Mouse (Mus musculus) liver, embryonic 16.5 days (tissue): ENCODE results near the gene Ispd. TPM values are rescaled to one million over a fixed set of nuclear protein-coding genes. Genes with fewer than 3 reads are reported as not detected.

Source experiments
- ATAC-seq: fragments of 200-750 bp; cut with Nextera tagmentation; 2 replicates; pipeline ENCODE4 v1.8.0; 2017; ENCODE audit warnings: low read depth, mild to moderate bottlenecking, moderate number of reproducible peaks, moderate library complexity
- H3K27ac ChIP-seq: fragments of 300-500 bp; sonication (generic); 2 replicates; pipeline ENCODE4 v1.5.1; 2014; ENCODE audit warnings: mild to moderate bottlenecking, low read length
- H3K27me3 ChIP-seq: fragments of 300-500 bp; sonication (generic); 2 replicates; pipeline ENCODE4 v1.6.1; 2014; ENCODE audit warnings: low read depth, low read length, mixed read lengths; ENCODE audit not compliant: control insufficient read depth, insufficient read depth
- H3K36me3 ChIP-seq: fragments of 300-500 bp; sonication (generic); 2 replicates; pipeline ENCODE4 v1.6.1; 2014; ENCODE audit warnings: mild to moderate bottlenecking; ENCODE audit not compliant: control insufficient read depth, insufficient read depth
- H3K4me1 ChIP-seq: fragments of 300-500 bp; sonication (generic); 2 replicates; pipeline ENCODE4 v1.6.1; 2014; ENCODE audit warnings: low read depth, low read length, mixed read lengths; ENCODE audit not compliant: control insufficient read depth
- H3K4me2 ChIP-seq: fragments of 300-500 bp; sonication (generic); 2 replicates; pipeline ENCODE4 v1.6.1; 2014; ENCODE audit warnings: low read depth, low read length, mixed read lengths
- H3K4me3 ChIP-seq: fragments of 300-500 bp; sonication (generic); 2 replicates; pipeline ENCODE4 v1.5.1; 2014; ENCODE audit warnings: low read depth, mild to moderate bottlenecking, low read length
- H3K9ac ChIP-seq: fragments of 300-500 bp; sonication (generic); 2 replicates; pipeline ENCODE4 v1.6.1; 2014; ENCODE audit warnings: low read depth, low read length
- H3K9me3 ChIP-seq: fragments of 300-500 bp; sonication (generic); replicated peaks from 2 replicates; pipeline ENCODE4 v1.6.1; 2016; ENCODE audit warnings: low read length; ENCODE audit not compliant: control insufficient read depth
- WGBS: fragments of 180-500 bp; shearing (Covaris S2); extraction: QIAGEN DNeasy Blood & Tissue Kit; methylation state at CpG from one replicate; pipeline ENCODE4 v1.1.7; 2014; ENCODE audit not compliant: insufficient replicate concordance; 5-methylcytosine and 5-hydroxymethylcytosine counted together
- polyA plus RNA-seq: library from polyadenylated mRNA; unstranded; fragments of >200 nt; fragmentation: Nextera tagmentation; extraction: Ambion mirVana; gene quantifications from 2 replicates; pipeline ENCODE4 v1.2.1, GENCODE M21; 2015

Gene Ispd
- polyA plus RNA-seq, 1 experiment from 2014 or later: 1.8 TPM

DNA sequence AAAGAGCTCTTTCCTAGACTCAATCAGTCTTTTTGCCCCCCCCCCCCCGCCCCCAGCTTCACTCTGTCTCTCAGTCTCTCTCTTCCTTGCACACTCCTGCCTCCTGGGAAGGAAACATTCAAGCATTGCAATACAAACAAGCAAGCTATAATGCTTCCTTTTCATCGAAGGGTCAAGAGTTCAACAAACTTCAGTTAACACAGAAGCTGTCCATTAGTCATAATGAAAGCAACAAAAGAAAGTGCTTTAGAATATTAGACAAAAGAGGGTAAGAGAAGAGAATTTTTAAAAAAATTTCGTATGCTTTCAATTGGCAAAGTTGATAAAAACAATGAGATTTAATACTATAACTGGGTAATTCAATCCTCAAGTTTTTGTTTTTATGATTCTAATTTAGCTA, 996 bp upstream of the Ispd start:
- ATAC-seq: no peak
- H3K9me3 ChIP-seq: no peaks in the 10 kb centered on the region
- WGBS: 52% methylated on average over 3 of the region's 3 CpGs

DNA sequence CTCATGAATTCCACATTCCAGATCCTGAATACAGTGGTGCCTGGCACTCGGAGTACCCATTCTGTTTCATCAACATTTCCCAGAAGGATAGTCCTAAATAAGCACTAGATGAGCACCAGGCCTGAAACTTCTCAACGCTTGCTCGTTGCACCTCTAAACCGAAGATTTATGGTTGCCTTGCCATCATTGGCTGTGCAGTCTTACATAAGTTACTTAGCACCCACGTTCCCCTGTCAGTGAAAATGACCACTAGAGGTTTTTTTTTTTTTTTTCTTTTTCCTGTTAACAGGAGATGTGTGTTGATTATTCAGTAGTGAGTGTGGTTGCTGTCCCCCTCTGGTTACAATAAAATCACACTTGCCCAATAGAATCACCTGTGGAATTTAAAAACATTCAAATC, 444 bp upstream of the Ispd start:
- Histone ChIP-seq H3K27ac (no peak overlapping the region), H3K4me1 (peaks cover 3% of the 10 kb centered on the region), H3K27me3 (no peaks in the 10 kb centered on the region), H3K9me3 (no peaks in the 10 kb centered on the region), H3K4me3 (no peak overlapping the region), H3K36me3 (no peaks in the 10 kb centered on the region), H3K9ac (no peak overlapping the region), H3K4me2 (peak overlapping the region; percentile 78)
- ATAC-seq: no peak
- 48% methylated on average over 5 of the region's 5 CpGs for WGBS

More for the DNA sequence above, 996 bp upstream of the Ispd start:
- H3K4me1 ChIP-seq: peaks cover 3% of the 10 kb centered on the region
- no peak overlapping the region for H3K4me3 ChIP-seq
- no peak overlapping the region for H3K4me2 ChIP-seq
- no peak overlapping the region for H3K27ac ChIP-seq
- H3K27me3 ChIP-seq: no peaks in the 10 kb centered on the region
- no peak overlapping the region for H3K9ac ChIP-seq
- no peaks in the 10 kb centered on the region for H3K36me3 ChIP-seq

DNA sequence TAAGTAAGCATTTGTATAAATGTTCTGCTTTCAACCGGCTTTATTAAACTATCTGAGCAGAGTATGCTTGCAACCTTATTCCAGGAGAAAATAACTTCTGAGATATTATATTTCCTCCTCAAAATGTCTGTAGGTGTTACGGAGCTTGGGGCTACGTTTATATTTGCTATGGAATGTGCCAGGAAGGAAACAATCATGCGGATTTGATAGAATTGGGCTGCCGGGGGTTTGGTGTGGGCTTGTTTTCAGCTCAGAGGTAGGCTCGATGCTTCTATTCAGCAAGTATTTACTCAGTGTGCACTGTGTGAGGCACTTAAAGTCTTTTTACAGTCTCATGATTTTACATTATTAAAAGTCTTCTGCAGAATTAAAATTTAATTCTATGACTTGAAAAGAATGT, 4.1 kb downstream of the Ispd start:
- no peaks in the 10 kb centered on the region for H3K36me3 ChIP-seq
- no peaks in the 10 kb centered on the region for H3K9me3 ChIP-seq
- no peak overlapping the region for H3K4me3 ChIP-seq
- H3K27me3 ChIP-seq: no peaks in the 10 kb centered on the region
- no peak overlapping the region for H3K27ac ChIP-seq
- H3K9ac ChIP-seq: no peak overlapping the region
- peaks cover 3% of the 10 kb centered on the region for H3K4me1 ChIP-seq
- 63% methylated on average over 6 of the region's 6 CpGs for WGBS
- no peak for ATAC-seq
- no peak overlapping the region for H3K4me2 ChIP-seq

- H3K27me3 ChIP-seq: no peaks in the 10 kb centered on the region
- H3K4me3 ChIP-seq: no peak overlapping the region
- 76% methylated on average over 4 of the region's 4 CpGs for whole genome bisulfite sequencing
- no peak overlapping the region for H3K9ac ChIP-seq
- H3K27ac ChIP-seq: no peak overlapping the region
- H3K9me3 ChIP-seq: no peaks in the 10 kb centered on the region
- H3K4me1 ChIP-seq: no peaks in the 10 kb centered on the region; the same call in 1 of the 2 replicates
- ATAC-seq: no peak
- H3K36me3 ChIP-seq: no peaks in the 10 kb centered on the region
- no peak overlapping the region for H3K4me2 ChIP-seq
These were observed 5.7 kb downstream of the Ispd start for GRCm38 (mm10) chr12:36386991-36387390.

- no peaks in the 10 kb centered on the region for H3K27me3 ChIP-seq
- no peaks in the 10 kb centered on the region for H3K4me1 ChIP-seq
- no peak overlapping the region for H3K27ac ChIP-seq
- no peak overlapping the region for H3K4me2 ChIP-seq
- H3K36me3 ChIP-seq: no peaks in the 10 kb centered on the region
- 71% methylated on average over 2 of the region's 2 CpGs for WGBS
- no peak overlapping the region for H3K9ac ChIP-seq
- no peaks in the 10 kb centered on the region for H3K9me3 ChIP-seq
- no peak overlapping the region for H3K4me3 ChIP-seq
- ATAC-seq: no peak
These were observed 13.9 kb downstream of the Ispd start for GRCm38 (mm10) chr12:36395115-36395514.

DNA sequence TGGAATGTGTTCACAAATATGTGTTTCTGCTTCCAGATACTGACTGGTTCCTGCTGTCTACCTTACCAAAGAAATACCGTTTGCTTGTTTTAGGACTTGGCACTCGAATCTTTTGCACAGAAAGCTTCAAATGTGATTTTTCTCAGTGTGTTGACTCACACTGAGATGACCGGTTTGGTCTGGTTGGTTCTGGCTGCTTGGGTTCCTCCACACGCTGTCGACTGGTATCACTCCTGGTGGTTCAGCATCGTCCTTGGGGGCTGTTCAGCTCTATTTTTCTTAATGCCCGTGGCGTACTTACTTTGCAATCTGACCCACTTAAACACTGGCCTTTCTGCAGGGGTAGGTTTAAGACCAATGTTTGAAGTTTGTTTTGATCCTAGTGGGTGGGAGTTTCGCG, 42.4 kb downstream of the Ispd start:
- no peaks in the 10 kb centered on the region for H3K27me3 ChIP-seq
- H3K27ac ChIP-seq: no peak overlapping the region
- no peaks in the 10 kb centered on the region for H3K4me1 ChIP-seq
- no peak overlapping the region for H3K9ac ChIP-seq
- no peak overlapping the region for H3K4me3 ChIP-seq
- H3K36me3 ChIP-seq: no peaks in the 10 kb centered on the region
- no peak for ATAC-seq
- WGBS: 75% methylated on average over 10 of the region's 10 CpGs
- no peaks in the 10 kb centered on the region for H3K9me3 ChIP-seq
- no peak overlapping the region for H3K4me2 ChIP-seq

- 73% methylated on average over 7 of the region's 7 CpGs for whole genome bisulfite sequencing
- Histone ChIP-seq H3K9ac (no peak overlapping the region), H3K9me3 (no peaks in the 10 kb centered on the region), H3K36me3 (no peaks in the 10 kb centered on the region), H3K27ac (no peak overlapping the region), H3K4me2 (no peak overlapping the region), H3K27me3 (no peaks in the 10 kb centered on the region), H3K4me3 (no peak overlapping the region), H3K4me1 (no peaks in the 10 kb centered on the region)
- ATAC-seq: no peak
These were observed 44.0 kb downstream of the Ispd start for GRCm38 (mm10) chr12:36425258-36425657.

- no peaks in the 10 kb centered on the region for H3K27me3 ChIP-seq
- ATAC-seq: no peak
- H3K4me3 ChIP-seq: no peak overlapping the region
- H3K4me1 ChIP-seq: no peaks in the 10 kb centered on the region
- no peak overlapping the region for H3K27ac ChIP-seq
- no peak overlapping the region for H3K4me2 ChIP-seq
- no peak overlapping the region for H3K9ac ChIP-seq
- no peaks in the 10 kb centered on the region for H3K36me3 ChIP-seq
- no peaks in the 10 kb centered on the region for H3K9me3 ChIP-seq
- 67% methylated on average over 15 of the region's 15 CpGs for WGBS
These were observed 45.2 kb downstream of the Ispd start for GRCm38 (mm10) chr12:36426163-36427045.

- H3K36me3 ChIP-seq: no peaks in the 10 kb centered on the region
- H3K4me2 ChIP-seq: peak overlapping the region; percentile 24
- no peaks in the 10 kb centered on the region for H3K9me3 ChIP-seq
- 16% methylated on average over 5 of the region's 5 CpGs for WGBS
- no peak overlapping the region for H3K9ac ChIP-seq
- 0 out of 2 replicates have a peak overlapping the region, but pooled peaks have one; percentile 3 for H3K4me3 ChIP-seq
- ATAC-seq: peak; percentile 58
- no peak overlapping the region for H3K27ac ChIP-seq
- H3K27me3 ChIP-seq: no peaks in the 10 kb centered on the region
- no peaks in the 10 kb centered on the region for H3K4me1 ChIP-seq
These were observed 55.7 kb downstream of the Ispd start for GRCm38 (mm10) chr12:36436956-36437355.
